Mouse (Mus musculus) embryo, embryonic 10 days (tissue): ENCODE measurements around the gene Traf3ip3.

Experiments used
- DNase-seq: peaks from one replicate; pipeline ENCODE4 v3.0.0-alpha.2; 2015; ENCODE audit warnings: low spot score

The Traf3ip3 gene

GRCm38 (mm10) chr1:193125835-193126234, 75.7 kb downstream of the Traf3ip3 start:
- DNase-seq = no peak
